8 mouse cellular contexts compared by ENCODE assay signal in genomic region chr11:83409792-83410291, GRCm38 (mm10). TPM values are rescaled to one million over a fixed set of nuclear protein-coding genes. Genes with fewer than 3 reads are reported as not detected.
DNase-seq lines count a peak whose midpoint lies in the region; ATAC-seq and TF ChIP-seq lines count a peak whose summit lies in the region.

No protein-coding gene starts in this region.

- peak overlapping the region; percentile 85 for H3K9ac ChIP-seq in embryonic facial prominence, embryonic 12.5 days
- peak overlapping the region; percentile 34; the same call in 1 of the 2 replicates for H3K9ac ChIP-seq in intestine, postnatal 0 days (ENCODE audit: low read depth, low read length)
- peak overlapping the region; percentile 96 for H3K9ac ChIP-seq in neural tube, embryonic 13.5 days

- no peak for DNase-seq in kidney, adult 2 months
- no peak for DNase-seq in kidney, adult 9 months
- peak; percentile 34 for DNase-seq in R1 (ENCODE audit: low read depth, low spot score)
- no peak for DNase-seq in natural killer cell, adult 2 months (ENCODE audit: low spot score in 2 of 2)
- no peak for DNase-seq in urinary bladder, postnatal 14 days (ENCODE audit: low spot score)

- H3K4me1 ChIP-seq in kidney, adult 2 months (ENCODE audit: control insufficient read depth, insufficient read depth, low read length): no peaks in the 10 kb centered on the region; the same call in 1 of the 2 replicates
- peaks cover 6% of the 10 kb centered on the region; the same call in 1 of the 2 replicates for H3K4me1 ChIP-seq in embryonic facial prominence, embryonic 12.5 days
- no peaks in the 10 kb centered on the region for H3K4me1 ChIP-seq in intestine, postnatal 0 days (replicated peaks; ENCODE audit: control insufficient read depth, insufficient read depth, low read length)
- peaks cover 35% of the 10 kb centered on the region for H3K4me1 ChIP-seq in neural tube, embryonic 13.5 days (replicated peaks)

- WGBS in kidney, adult 2 months: 5% methylated on average over 39 of the region's 40 CpGs
- WGBS in embryonic facial prominence, embryonic 12.5 days: 1% methylated on average over 21 of the region's 40 CpGs
- 3% methylated on average over 7 of the region's 40 CpGs for WGBS in intestine, postnatal 0 days
- WGBS in neural tube, embryonic 13.5 days: 0% methylated on average over 21 of the region's 40 CpGs

- ATAC-seq in embryonic facial prominence, embryonic 12.5 days (ENCODE audit: insufficient number of reproducible peaks, insufficient read depth, low FRiP score, low TSS enrichment): no peak
- ATAC-seq in intestine, postnatal 0 days: 0 out of 2 replicates have a peak, but pooled peaks have one; percentile 13
- peak; percentile 44; the same call in 1 of the 2 replicates for ATAC-seq in neural tube, embryonic 13.5 days (ENCODE audit: low read depth)

- H3K36me3 ChIP-seq in kidney, adult 2 months (ENCODE audit: control insufficient read depth, insufficient read depth, low read length): no peaks in the 10 kb centered on the region
- no peaks in the 10 kb centered on the region for H3K36me3 ChIP-seq in embryonic facial prominence, embryonic 12.5 days
- H3K36me3 ChIP-seq in intestine, postnatal 0 days (ENCODE audit: control insufficient read depth, insufficient read depth): no peaks in the 10 kb centered on the region
- H3K36me3 ChIP-seq in neural tube, embryonic 13.5 days: no peaks in the 10 kb centered on the region

- peak overlapping the region; percentile 93 for H3K4me2 ChIP-seq in embryonic facial prominence, embryonic 12.5 days (replicated peaks)
- H3K4me2 ChIP-seq in intestine, postnatal 0 days (replicated peaks; ENCODE audit: low read depth): peak overlapping the region; percentile 97
- H3K4me2 ChIP-seq in neural tube, embryonic 13.5 days: peak overlapping the region; percentile 84

- H3K27me3 ChIP-seq in kidney, adult 2 months (replicated peaks; ENCODE audit: control insufficient read depth, insufficient read depth, low read length): no peaks in the 10 kb centered on the region
- peaks cover 9% of the 10 kb centered on the region; the same call in 1 of the 2 replicates for H3K27me3 ChIP-seq in embryonic facial prominence, embryonic 12.5 days
- H3K27me3 ChIP-seq in intestine, postnatal 0 days (replicated peaks; ENCODE audit: control insufficient read depth, insufficient read depth, low read length): peaks cover 5% of the 10 kb centered on the region; the same call in 1 of the 2 replicates
- H3K27me3 ChIP-seq in neural tube, embryonic 13.5 days: peaks cover 4% of the 10 kb centered on the region; the same call in 1 of the 2 replicates

- peak overlapping the region; percentile 28; the same call in 1 of the 2 replicates for H3K4me3 ChIP-seq in kidney, adult 2 months (ENCODE audit: insufficient read depth, low read depth, low read length)
- H3K4me3 ChIP-seq in embryonic facial prominence, embryonic 12.5 days: peak overlapping the region; percentile 73
- peak overlapping the region; percentile 63 for H3K4me3 ChIP-seq in intestine, postnatal 0 days (ENCODE audit: low read depth, low read length)
- H3K4me3 ChIP-seq in neural tube, embryonic 13.5 days: peak overlapping the region; percentile 88

- H3K27ac ChIP-seq in kidney, adult 2 months (ENCODE audit: insufficient read depth, low read depth, low read length): no peak overlapping the region
- H3K27ac ChIP-seq in embryonic facial prominence, embryonic 12.5 days: no peak overlapping the region
- no peak overlapping the region for H3K27ac ChIP-seq in intestine, postnatal 0 days (ENCODE audit: low read depth, low read length)
- H3K27ac ChIP-seq in neural tube, embryonic 13.5 days (replicated peaks): peak overlapping the region; percentile 49

- no peaks in the 10 kb centered on the region for H3K9me3 ChIP-seq in embryonic facial prominence, embryonic 12.5 days
- H3K9me3 ChIP-seq in intestine, postnatal 0 days (ENCODE audit: control insufficient read depth): no peaks in the 10 kb centered on the region
- H3K9me3 ChIP-seq in neural tube, embryonic 13.5 days: no peaks in the 10 kb centered on the region

- no peak for TF ChIP-seq POLR2A in kidney, adult 2 months (IDR thresholded peaks at IDR 0.05; ENCODE audit: low read depth, low read length)

- no peak for TF ChIP-seq CTCF in kidney, adult 2 months (conservative IDR thresholded peaks at IDR 0.05; ENCODE audit: insufficient read depth, insufficient read length, low read depth, low read length)
- TF ChIP-seq CTCF in intestine, postnatal 0 days (IDR thresholded peaks at IDR 0.05; ENCODE audit: low read depth): no peak

RNA-seq across cellular contexts. Expression of gene Rasl10b, which starts 0.9 kb away (rescaled TPM):
- 1.4 and 1.8 TPM in 2 replicates for polyA plus RNA-seq in kidney, adult 2 months (2012; rRNA removed)
- 6.3 and 6.9 TPM in 2 replicates for polyA plus RNA-seq in embryonic facial prominence, embryonic 12.5 days (2016; fragmentation: Nextera tagmentation; extraction: Ambion mirVana)
- 0.82 and 0.94 TPM in 2 replicates for polyA plus RNA-seq in intestine, postnatal 0 days (2015; fragmentation: Nextera tagmentation; extraction: Ambion mirVana)
- polyA plus RNA-seq in neural tube, embryonic 13.5 days (2015; fragmentation: Nextera tagmentation; extraction: Ambion mirVana): 24.2 and 25.3 TPM in 2 replicates

RNA-seq across cellular contexts. Expression of gene Gas2l2, which starts 19.4 kb away (rescaled TPM):
- not detected in 2 replicates for polyA plus RNA-seq in kidney, adult 2 months (2012; rRNA removed)
- 0.06 and 0.09 TPM in 2 replicates for polyA plus RNA-seq in embryonic facial prominence, embryonic 12.5 days (2016; fragmentation: Nextera tagmentation; extraction: Ambion mirVana)
- polyA plus RNA-seq in intestine, postnatal 0 days (2015; fragmentation: Nextera tagmentation; extraction: Ambion mirVana): 0.51 and 0.65 TPM in 2 replicates
- polyA plus RNA-seq in neural tube, embryonic 13.5 days (2015; fragmentation: Nextera tagmentation; extraction: Ambion mirVana): 0.07 and 0.29 TPM in 2 replicates

RNA-seq across cellular contexts. Expression of gene 1700020L24Rik, which starts 27.6 kb away (rescaled TPM):
- 0.11 and 0.14 TPM in 2 replicates for polyA plus RNA-seq in kidney, adult 2 months (2012; rRNA removed)
- 0.45 and 0.60 TPM in 2 replicates for polyA plus RNA-seq in embryonic facial prominence, embryonic 12.5 days (2016; fragmentation: Nextera tagmentation; extraction: Ambion mirVana)
- polyA plus RNA-seq in intestine, postnatal 0 days (2015; fragmentation: Nextera tagmentation; extraction: Ambion mirVana): 0.76 and 1.5 TPM in 2 replicates
- 0.36 TPM in 1 of 2 replicates, not detected in the other for polyA plus RNA-seq in neural tube, embryonic 13.5 days (2015; fragmentation: Nextera tagmentation; extraction: Ambion mirVana)

RNA-seq across cellular contexts. Expression of gene Mmp28, which starts 53.0 kb away (rescaled TPM):
- polyA plus RNA-seq in kidney, adult 2 months (2012; rRNA removed): 4.3 TPM in 2 replicates
- polyA plus RNA-seq in embryonic facial prominence, embryonic 12.5 days (2016; fragmentation: Nextera tagmentation; extraction: Ambion mirVana): 2.9 and 3.2 TPM in 2 replicates
- polyA plus RNA-seq in intestine, postnatal 0 days (2015; fragmentation: Nextera tagmentation; extraction: Ambion mirVana): 1.6 and 2.1 TPM in 2 replicates
- polyA plus RNA-seq in neural tube, embryonic 13.5 days (2015; fragmentation: Nextera tagmentation; extraction: Ambion mirVana): 3.5 and 4.6 TPM in 2 replicates

Comparison
In these comparisons a context has a peak if more than half of its experiments do, and no peak if none do; other contexts are left out.
1. H3K4me3 ChIP-seq: peak in every context shown above with its lines; median percentile 88 in neural tube, embryonic 13.5 days; 73 in embryonic facial prominence, embryonic 12.5 days; 63 in intestine, postnatal 0 days; 28 in kidney, adult 2 months.
2. H3K9ac ChIP-seq: peak in every context shown above with its lines; median percentile 96 in neural tube, embryonic 13.5 days; 85 in embryonic facial prominence, embryonic 12.5 days; 34 in intestine, postnatal 0 days.